Mouse (Mus musculus) spleen, postnatal 36 days (tissue): ENCODE data around the gene Ssbp4.

Source experiments
- DNase-seq, 2 experiments: peaks; one replicate each; pipeline ENCODE4 v3.0.0; 2022; ENCODE audit warnings: low spot score in 2 of 2, mixed read lengths in 1 of 2

Ssbp4 gene

DNA sequence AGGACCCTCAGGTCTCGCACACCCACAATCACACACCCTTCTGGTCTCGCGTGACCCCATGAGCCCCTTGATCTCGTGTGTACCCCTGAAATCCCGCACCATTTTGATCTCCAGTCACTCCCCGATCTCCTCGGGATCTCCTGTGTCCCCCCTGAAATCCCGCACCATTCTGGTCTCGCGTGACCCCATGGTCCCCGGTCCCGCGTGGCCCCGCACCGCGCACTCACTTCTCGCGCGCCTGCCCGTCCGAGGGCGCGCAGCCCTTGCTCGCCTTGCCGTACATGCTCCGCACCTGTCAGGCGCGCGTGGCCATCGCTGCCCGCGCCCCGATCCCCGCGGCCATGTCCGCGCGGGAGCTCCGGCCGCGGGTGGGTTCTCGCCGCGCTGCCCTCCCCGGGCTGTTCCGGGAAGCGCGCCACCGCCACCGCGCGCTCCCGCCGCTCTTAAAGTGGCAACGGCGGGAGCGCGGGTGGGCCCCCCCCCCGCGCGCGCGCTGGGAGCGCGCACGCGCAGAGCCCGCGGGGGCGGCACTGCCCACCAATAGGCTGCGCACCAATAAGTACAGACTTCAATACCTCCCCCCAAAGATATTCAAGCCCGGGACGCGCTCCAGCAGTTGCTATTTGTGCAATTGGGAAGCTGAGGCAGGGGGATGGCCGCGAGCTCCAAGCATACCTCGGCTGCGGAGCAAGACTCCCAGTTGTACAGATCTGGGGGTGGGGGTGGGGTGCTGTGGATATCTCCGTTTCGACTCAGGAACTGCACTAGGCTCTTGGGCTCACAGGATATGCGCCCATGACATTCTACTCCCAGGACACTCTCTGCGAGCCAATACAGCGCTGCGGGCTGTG, 549 bp downstream of the Ssbp4 start:
- DNase-seq, result peak in 1 of 2 experiments; percentile 44

DNA sequence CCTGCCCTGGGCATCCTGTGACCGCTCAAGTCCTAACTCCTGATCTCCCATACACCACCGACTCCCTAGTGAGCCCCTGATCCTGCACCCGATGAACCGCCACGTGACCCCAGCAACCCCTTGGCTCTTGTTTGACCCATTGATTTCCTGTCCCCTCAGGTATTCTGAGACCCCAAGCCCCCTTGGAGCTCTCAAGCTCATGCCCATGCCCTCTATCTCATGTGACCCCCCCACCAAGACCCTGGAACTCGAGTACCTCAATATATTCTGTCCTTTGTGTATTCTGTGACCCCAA, 1.1 kb downstream of the Ssbp4 start:
- no peak for DNase-seq

DNA sequence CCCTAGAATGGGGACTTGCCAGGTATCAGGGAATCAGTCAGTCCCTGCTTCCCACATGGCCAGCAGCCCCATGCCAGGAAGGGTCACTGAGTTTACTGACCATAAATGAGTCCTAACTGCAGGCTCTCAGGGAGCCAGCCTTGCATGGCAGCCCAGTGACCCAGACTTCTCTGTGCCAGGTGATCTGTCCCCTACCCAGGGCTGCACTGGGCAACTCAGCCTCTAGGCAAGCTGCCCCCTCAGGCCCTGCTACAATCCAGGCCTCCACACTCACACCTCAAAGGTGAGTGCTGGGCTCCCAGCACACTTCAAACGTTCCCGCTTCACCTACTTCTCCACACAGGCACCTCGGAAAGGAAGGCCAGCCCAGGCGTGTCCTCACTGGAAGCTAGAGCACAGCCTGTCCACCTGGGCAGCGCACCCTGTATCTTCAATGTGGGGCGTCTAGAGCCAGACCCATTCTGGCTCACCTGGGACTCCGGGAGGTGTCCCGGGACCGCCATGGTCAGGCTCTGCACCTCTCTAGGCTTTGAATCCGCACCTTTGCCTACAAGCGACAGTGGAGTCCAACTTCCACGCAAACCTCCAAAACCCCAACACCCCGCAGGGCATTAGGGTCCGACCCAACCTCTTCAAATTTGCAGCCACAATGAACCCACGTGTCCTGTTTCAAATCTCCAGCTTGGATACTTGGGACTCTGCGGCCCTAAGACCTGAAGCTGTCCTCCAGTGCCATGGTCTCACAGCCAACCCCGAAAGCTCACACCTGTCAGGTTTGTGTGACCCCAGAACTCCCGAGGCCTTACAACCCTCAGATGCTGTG, 1.7 kb downstream of the Ssbp4 start:
- DNase-seq, result no peak

DNA sequence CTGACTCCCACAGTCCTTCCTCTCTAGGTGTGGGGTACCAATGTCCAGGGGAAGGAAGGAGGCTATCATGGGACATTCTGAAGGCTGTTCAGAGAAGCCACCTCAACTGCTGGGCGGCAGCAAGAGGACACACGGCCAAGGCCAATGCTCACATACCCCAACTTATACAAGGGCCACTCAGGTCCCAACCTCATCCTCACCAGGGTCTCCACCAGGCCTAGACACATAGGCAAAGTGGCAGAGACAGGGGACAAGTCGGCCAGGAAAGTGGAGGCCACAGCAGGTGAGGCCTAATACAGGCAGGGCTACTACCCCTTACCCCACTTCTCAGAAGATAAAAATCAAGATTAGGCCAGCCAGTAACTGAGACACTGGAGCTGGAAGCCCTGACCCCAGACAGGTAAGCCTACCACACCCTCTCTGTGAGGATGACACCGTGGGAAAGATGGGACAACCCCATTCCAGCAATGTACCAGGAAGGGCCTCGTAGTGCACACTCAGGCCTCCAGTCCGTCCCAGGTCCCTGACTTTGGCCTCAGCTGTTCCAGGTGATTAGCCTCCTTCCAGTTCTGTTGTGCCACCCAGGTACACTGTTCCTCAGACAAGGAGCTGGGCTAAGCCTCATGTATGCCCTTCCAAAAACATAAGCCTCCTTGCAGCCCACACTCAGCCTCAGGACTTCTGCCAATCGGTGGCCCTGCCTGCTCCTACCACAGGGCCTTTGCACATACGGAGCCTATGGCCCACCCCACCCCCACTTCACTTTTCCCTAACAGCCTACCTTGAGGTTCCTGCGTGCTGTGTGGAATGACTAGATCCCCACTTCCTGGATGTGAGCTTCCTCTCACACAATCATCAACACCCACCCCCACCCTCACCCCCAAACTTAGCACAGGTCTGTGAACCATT, 2.5 kb downstream of the Ssbp4 start:
- DNase-seq, result no peak

DNA sequence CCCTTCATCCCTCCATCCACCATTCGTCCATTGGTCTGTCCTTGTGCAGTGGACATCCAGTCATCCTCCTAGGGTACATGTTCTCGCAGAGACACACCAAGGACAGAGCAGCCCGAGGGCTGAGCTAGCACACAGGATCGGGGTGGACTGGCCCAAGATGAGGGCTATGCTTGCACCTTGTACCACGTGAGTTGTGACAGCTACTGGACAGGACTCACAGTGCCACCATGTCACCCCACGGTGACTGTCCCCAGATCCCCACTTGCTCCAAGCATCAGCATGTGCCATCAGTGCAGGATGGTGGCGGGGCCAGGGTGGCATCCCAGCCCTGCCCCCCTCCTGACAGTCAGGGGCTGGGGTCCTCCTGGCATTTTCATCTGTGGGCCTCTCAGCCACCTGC, 4.1 kb downstream of the Ssbp4 start:
- no peak for DNase-seq

DNA sequence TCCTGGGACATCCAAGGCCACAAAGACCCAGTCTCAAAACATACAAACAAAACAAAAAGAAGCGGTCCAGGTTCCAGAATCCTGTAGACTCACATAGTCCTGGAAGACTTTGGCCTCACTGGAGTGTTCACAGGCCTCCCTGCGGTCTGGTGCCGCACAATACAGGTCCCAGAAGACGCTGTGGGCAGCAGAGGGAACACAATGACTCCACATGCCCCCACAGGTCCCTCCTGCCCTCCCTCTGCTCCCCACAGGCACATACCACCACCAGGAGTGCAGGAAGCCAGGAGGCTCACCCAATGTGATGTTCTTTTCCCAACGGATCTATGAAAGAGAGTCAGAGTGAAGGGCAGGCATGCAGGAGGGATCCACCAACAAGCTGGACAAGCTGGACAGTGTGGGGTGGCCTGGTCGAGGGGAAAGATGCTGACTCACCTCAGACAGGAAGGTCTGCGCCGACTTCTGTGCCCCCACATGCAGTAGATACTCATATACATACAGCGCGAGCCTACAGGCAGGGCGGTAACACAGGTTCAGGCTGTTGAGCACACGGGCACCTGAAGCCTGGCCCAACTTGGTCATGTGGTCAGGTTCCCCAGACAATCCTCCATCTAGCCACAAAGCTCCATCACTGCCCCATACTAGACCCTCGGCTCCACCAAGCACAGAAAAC, 6.4 kb downstream of the Ssbp4 start:
- no peak for DNase-seq

DNA sequence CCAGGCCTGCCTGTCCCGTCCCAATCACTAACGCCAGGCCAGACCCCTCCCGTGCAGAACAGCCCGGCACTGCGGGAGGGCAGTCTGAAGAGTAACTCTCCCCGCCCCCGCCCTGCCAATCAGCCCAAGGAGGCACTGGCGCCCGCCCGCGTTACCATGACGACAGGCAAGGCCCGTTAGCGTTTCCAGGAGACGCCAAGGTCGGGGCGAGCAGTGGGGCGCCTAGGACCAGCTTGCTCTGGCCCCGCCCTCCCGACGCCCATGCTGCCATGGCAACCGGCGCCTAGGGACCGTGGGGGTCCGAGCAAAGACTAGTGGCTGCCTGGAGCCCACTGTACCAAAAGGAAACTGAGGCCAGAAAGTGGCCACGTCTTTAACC, 7.4 kb downstream of the Ssbp4 start:
- peak; percentile 75 to 80 for DNase-seq

DNA sequence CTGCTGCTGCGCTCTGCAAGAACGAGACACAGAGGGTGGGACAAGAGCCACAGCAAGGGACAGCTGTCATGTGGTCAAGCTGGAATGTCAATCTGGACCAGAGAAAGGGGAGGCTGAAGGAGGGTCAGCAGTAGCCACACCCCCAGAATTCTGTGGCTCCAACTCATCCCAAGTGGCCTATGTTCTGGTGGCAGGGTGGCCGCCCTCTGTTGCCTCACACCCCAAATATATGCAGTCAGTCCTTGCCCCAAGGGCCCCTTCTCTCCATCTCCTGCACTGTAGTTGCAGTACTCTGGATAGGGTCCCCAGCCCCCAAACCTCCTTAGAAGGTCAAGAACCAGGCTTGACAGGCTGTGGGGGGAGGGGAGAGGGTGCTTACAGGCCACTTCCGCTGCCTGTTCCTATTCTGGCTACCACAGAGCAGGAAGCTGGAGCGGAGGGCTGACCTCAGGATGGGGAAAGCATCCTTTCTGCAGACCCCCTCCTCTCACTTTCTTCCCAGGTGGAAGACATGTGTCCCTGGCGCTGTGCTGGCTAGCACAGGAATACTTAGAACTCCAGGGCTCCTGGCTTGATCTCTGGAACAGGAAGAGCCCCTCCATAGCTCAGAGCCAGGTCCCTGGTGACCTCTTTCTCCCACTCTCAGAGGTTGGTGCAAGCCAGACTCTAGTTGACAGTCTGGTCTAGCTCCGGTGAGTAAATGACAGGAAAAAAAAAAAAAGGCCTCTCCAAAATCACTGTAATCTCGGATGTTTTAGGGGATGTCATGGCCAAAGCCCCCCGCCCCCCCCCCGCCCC, 8.0 kb downstream of the Ssbp4 start:
- DNase-seq, result no peak

DNA sequence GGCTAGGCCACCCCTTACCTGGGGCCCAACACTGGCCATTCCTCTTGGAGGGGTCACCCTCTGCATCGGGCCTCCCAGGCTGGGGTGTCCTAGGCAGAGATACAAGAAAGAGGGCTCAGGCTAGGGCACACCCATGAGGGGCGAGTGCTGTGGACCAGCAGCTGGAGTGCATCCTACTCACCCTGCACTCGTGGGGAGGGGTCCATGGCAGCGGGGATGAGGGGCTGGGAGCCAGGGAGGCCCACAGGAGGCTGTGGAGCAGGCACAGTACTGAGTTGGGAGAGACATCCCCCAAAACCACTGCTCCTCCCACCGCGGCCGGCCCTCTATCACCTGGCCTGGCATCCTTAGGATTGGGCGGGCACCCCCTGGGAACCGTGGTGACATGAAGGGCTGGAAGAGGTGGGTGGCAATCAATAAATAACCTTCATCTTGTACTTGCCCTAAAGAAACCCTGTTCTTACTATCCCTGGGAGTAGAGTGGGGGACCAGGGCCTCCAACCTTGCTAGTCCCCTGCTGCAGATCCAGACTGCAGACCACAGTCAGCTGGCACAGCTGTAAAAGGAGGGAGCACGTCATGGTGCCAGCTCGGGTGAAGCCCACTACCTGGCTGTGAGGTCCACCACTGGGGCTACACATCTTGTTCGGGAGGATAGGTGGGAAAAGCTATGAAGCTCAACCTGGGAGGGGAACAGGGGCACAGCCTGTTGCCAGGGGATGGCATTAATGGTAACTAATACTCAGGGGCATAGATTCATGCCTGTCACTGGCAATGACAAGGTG, 9.0 kb downstream of the Ssbp4 start:
- DNase-seq, result no peak

DNA sequence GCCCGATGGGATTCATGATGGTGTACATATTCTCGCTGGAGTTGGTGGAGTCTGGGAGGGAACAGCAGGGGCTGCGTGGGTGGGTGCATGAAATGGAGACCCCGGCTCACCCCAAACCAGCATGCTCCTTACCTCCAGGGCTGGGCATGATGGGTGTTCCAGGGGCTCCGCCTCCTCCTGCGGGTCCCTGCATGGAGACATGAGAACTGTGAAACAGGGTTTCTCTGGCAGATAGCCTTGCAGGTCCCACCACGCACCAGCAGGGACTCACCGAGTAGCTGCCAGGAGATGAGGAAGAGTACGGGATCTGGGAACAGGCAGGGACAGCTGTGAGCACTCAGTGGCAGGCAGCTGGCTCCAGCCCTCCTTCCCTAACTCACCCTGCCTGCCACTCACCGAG, 9.9 kb downstream of the Ssbp4 start:
- no peak for DNase-seq

DNA sequence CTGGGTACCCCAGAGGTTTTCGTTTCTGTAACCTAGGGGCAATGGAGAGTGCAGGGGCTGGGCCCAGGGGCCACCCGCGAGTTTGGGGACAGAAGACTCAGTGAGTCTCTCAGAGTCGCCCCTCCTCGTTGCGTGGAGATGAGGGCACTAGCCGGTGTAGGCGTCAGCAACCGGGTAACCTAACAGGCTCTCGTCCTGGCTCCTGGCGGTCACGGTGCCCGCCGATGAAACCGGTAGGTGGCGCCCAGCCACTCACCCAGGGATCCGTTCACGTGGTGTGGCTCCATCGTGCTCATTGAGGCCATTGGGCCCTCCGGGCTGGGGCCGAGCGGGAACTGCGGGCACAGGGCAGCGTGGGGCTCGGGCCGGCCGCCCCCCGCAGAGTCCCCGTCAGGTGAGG, 10.4 kb downstream of the Ssbp4 start:
- DNase-seq, result no peak

DNA sequence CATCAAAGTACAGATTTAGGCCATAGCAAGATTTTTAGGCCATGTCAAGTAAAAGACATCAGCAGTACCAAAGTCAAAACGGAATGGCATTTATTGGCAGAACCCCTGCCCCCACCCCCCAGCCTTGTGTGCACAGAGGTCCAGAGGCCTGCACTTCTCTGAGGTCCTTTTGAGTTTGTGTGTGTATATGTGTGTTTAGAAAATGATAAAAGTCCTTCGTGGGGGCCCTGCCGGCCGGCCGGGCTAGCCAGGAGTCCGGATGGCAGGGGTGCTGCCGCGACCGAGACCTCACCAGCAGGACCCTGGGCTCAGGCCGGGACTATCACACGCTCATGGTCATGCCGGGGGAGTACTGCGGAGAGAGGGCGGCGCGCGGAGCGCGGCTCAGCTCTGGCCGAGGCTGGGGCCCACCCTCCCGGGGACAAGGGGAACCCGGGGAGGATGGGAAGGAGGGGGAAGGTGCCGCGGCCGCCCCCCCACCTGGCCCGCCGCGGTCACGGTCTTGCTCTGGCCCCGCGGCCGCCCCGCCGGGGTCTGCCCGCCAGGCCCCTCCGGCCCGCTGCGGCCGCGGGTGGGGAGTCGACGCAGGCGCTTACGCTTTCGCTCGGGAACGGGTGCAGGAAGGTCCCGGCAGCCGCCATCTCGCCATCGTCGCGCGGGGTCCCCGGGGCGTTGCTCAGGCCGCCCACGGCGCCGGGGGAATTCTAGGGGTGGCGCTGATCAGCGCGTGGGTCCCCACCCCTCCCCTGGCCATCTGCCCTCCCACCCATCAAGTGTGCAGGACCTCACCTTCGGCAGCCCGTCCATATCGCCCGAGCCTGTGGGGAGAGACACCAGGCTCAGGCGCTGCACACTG, 11.0 kb downstream of the Ssbp4 start:
- no peak for DNase-seq

DNA sequence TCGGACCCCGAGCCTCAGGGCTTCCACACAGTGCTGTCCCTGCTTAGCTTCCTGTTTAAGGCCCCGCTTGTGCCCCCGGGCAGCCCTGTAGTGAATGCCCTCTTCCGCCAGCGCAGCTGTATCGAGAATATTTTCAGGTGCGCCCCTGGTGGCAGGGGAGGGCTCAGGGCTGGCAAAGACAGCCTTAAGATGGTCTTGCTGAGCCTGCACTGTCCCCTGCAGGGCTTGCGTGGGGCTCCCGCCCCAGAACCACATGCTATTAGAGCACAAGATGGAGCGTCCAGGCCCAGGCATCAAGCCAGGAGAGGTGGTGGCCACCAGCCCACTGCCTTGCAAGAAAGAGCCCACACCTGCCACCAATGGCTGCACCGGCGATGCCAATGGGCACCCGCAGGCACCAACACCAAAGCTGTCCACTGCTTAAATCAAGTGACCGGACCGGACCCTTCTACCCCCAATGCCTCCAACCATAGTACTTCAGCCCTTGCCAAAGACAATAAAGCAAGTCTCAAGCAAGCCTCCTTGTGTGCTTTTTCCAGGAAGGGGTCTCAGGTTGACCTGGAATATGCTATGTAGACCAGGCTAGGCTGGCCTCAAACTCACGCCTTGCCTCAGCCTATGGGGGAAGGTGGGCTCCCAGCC, 11.8 kb downstream of the Ssbp4 start:
- peak; percentile 43 to 58 for DNase-seq

DNA sequence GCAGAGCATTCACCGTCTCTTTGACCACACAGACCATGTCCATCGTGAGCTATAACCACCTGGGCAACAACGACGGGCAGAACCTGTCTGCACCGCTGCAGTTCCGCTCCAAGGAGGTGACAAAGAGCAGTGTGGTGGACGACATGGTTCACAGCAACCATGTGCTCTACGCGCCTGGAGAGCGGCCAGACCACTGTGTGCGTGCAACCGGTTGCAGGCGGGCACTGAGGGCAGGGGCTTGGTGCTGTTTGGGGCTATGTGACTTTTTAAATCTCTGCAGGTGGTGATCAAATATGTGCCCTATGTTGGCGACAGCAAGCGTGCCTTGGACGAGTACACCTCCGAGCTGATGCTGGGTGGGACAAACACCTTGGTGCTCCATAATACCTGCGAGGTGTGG, 12.5 kb downstream of the Ssbp4 start:
- DNase-seq, result no peak

DNA sequence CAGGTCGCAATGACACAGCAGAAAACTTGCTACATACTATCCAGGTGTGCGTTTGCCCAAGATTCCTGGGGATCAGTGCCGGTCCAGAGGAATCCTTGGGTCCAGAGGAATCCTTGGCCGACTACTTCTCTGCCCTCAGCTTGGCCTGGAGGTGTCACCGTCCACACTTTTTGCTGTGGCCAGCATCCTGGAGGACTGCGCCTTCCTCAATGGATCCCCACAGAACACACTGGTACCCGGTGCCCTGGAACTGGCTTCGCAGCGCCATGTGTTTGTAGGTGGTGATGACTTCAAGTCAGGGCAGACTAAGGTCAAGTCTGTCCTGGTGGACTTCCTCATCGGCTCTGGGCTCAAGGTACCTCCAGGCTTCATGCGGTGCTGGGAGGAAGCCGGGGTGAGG, 12.9 kb downstream of the Ssbp4 start:
- no peak for DNase-seq

DNA sequence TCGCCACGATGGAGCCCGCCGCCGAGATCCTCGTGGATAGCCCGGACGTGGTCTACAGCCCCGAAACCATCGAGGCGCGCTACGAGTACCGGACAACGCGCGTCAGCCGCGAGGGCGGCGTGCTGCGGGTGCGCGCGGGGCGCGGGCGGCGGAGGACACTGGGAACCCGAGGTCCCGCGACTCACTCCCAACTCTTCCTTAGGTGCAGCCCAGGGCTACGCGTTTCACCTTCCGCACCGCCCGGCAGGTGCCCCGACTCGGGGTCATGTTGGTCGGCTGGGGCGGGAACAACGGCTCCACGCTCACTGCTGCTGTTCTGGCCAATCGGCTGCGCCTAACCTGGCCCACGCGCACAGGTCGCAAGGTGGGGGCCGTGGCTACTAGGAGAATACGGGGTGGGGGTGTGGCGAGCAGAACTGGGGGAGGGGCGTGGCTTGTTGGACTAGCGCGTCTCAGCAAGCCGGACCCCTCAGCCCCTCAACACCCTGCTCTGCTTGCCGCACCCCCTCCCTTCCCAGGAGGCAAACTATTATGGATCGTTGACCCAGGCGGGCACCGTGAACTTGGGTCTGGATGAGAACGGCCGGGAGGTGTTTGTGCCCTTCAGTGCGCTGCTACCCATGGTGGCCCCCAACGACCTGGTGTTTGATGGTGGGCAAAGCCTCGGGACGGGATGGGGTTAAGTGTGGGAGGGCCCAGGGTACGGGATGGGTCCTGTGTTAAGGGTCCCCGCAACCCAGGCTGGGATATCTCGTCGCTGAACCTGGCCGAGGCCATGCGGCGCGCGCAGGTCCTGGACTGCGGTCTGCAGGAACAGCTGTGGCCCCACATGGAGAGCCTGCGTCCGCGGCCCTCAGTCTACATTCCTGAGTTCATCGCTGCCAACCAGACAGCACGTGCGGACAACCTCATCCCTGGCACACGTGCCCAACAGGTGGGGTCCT, 13.8 kb downstream of the Ssbp4 start:
- peak; percentile 44 to 46 for DNase-seq

DNA sequence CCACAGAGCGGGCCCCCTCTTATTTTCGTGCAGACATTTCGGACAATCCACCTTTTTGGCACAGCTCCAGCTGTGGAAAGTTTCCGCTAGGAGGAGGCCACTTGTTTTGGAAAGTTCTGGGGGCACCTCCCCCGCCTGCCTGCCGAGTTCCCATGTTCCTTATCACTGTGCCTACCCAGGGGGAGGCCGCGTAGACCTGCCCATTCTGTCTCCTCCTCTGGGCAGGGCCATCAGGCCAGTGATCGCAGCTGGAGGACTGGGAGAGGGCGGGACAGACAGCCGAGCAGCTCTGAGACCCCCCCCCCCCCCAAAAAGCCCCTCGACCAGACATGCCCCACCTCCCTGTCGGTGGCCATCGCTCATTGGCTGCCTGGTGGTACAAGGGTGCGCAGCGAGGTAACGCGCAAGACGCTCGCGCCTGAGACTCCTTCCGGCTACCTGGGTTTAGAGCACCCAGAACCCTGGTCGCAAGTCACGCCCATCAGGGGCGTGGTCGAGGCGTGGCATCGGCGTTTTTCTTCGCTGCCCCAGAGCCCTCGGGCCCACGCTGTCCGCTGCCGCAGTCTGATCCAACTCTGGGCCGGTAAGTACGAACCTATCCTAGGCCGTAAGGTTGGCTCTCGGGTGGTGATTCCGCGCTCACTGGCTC, 14.6 kb downstream of the Ssbp4 start, which contains the start of gene Isyna1:
TSS of gene Isyna1 (plus strand) at position 413 of the 649 bp plus-strand sequence.
- DNase-seq, result peak; percentile 92 to 93
